Mouse (Mus musculus): ENCODE data around the gene Mrpl4.

DNA sequence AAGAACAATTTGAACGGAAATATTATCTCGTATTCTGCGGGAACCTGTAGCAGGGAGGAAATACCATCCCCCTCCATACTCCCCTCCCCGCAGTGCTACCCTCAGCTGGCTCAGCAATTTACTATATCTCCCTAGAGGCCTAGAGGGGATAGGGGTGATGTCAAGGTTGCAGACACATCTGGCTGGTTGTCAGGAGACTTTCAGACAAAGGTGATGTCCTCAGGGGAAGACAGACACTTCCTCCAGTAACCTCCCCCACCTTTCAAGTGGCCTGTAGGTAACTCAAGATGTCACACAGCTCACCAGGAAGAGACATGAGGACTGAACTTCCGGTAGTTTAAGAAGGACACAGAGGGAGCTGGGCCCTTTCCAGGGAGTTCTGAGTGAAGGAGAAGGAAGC lies 19.4 kb upstream of the Mrpl4 start:
- no peak for TF ChIP-seq CTCF (IDR thresholded peaks at IDR 0.05; ENCODE audit: low read depth)
- no peak for TF ChIP-seq EP300 (IDR thresholded peaks at IDR 0.05; ENCODE audit: low read depth)
